Mouse (Mus musculus): ENCODE measurements around the gene Foxe3. TPM values are rescaled to one million over a fixed set of nuclear protein-coding genes. Genes with fewer than 3 reads are reported as not detected.

Foxe3 gene
- polyA plus RNA-seq, 1 experiment = 0.16 TPM

- Histone ChIP-seq H3K4me3 (ENCODE audit: control insufficient read depth, insufficient read depth, low read length) (peak overlapping the region; percentile 1; the same call in 1 of the 2 replicates), H3K36me3 (ENCODE audit: control insufficient read depth, insufficient read depth, low read length) (no peaks in the 10 kb centered on the region), H3K27ac (ENCODE audit: control insufficient read depth, insufficient read depth, low read length) (no peak overlapping the region), H3K27me3 (ENCODE audit: control insufficient read depth, insufficient read depth, low read length) (peaks cover 32% of the 10 kb centered on the region), H3K4me1 (replicated peaks; ENCODE audit: control insufficient read depth, insufficient read depth, low read length) (peaks cover 9% of the 10 kb centered on the region; the same call in 1 of the 2 replicates)
- 3% methylated on average over 125 of the region's 125 CpGs for WGBS
- no peak for TF ChIP-seq POLR2A (IDR thresholded peaks at IDR 0.05; ENCODE audit: control insufficient read depth, extremely low read depth, insufficient read depth, low read length, poor library complexity)
- no peak for TF ChIP-seq CTCF (IDR thresholded peaks at IDR 0.05; ENCODE audit: borderline replicate concordance, control insufficient read depth, extremely low read depth, insufficient read depth, low read length, poor library complexity)
- no peak for DNase-seq
Observed at GRCm38 (mm10) chr4:114924971-114925916, 569 bp downstream of the Foxe3 start.

GRCm38 (mm10) chr4:114917091-114917490, 8.7 kb downstream of the Foxe3 start:
- H3K27ac ChIP-seq (ENCODE audit: control insufficient read depth, insufficient read depth, low read length) = no peak overlapping the region
- H3K27me3 ChIP-seq (ENCODE audit: control insufficient read depth, insufficient read depth, low read length) = no peaks in the 10 kb centered on the region
- 81% methylated on average over 2 of the region's 2 CpGs for WGBS
- no peaks in the 10 kb centered on the region for H3K36me3 ChIP-seq (ENCODE audit: control insufficient read depth, insufficient read depth, low read length)
- no peaks in the 10 kb centered on the region for H3K4me1 ChIP-seq (replicated peaks; ENCODE audit: control insufficient read depth, insufficient read depth, low read length)
- H3K4me3 ChIP-seq (ENCODE audit: control insufficient read depth, insufficient read depth, low read length) = no peak overlapping the region
- peak; percentile 50 for DNase-seq
- TF ChIP-seq POLR2A (IDR thresholded peaks at IDR 0.05; ENCODE audit: control insufficient read depth, extremely low read depth, insufficient read depth, low read length, poor library complexity) (no peak), CTCF (IDR thresholded peaks at IDR 0.05; ENCODE audit: borderline replicate concordance, control insufficient read depth, extremely low read depth, insufficient read depth, low read length, poor library complexity) (no peak)

- Histone ChIP-seq H3K27me3 (ENCODE audit: control insufficient read depth, insufficient read depth, low read length) (no peaks in the 10 kb centered on the region), H3K36me3 (ENCODE audit: control insufficient read depth, insufficient read depth, low read length) (no peaks in the 10 kb centered on the region), H3K4me3 (ENCODE audit: control insufficient read depth, insufficient read depth, low read length) (no peak overlapping the region), H3K27ac (ENCODE audit: control insufficient read depth, insufficient read depth, low read length) (no peak overlapping the region), H3K4me1 (replicated peaks; ENCODE audit: control insufficient read depth, insufficient read depth, low read length) (no peaks in the 10 kb centered on the region)
- WGBS = 95% methylated on average over 4 of the region's 4 CpGs
- TF ChIP-seq POLR2A (IDR thresholded peaks at IDR 0.05; ENCODE audit: control insufficient read depth, extremely low read depth, insufficient read depth, low read length, poor library complexity) (no peak), CTCF (IDR thresholded peaks at IDR 0.05; ENCODE audit: borderline replicate concordance, control insufficient read depth, extremely low read depth, insufficient read depth, low read length, poor library complexity) (no peak)
- no peak for DNase-seq
Observed at GRCm38 (mm10) chr4:114916056-114916455, 9.8 kb downstream of the Foxe3 start.

GRCm38 (mm10) chr4:114913594-114913962, 12.2 kb downstream of the Foxe3 start:
- Histone ChIP-seq H3K27me3 (ENCODE audit: control insufficient read depth, insufficient read depth, low read length) (no peaks in the 10 kb centered on the region; the same call in 1 of the 2 replicates), H3K4me1 (replicated peaks; ENCODE audit: control insufficient read depth, insufficient read depth, low read length) (no peaks in the 10 kb centered on the region), H3K27ac (ENCODE audit: control insufficient read depth, insufficient read depth, low read length) (no peak overlapping the region), H3K4me3 (ENCODE audit: control insufficient read depth, insufficient read depth, low read length) (no peak overlapping the region), H3K36me3 (ENCODE audit: control insufficient read depth, insufficient read depth, low read length) (no peaks in the 10 kb centered on the region)
- TF ChIP-seq POLR2A (IDR thresholded peaks at IDR 0.05; ENCODE audit: control insufficient read depth, extremely low read depth, insufficient read depth, low read length, poor library complexity) (no peak), CTCF (IDR thresholded peaks at IDR 0.05; ENCODE audit: borderline replicate concordance, control insufficient read depth, extremely low read depth, insufficient read depth, low read length, poor library complexity) (no peak)
- 73% methylated on average over 13 of the region's 13 CpGs for WGBS
- DNase-seq = peak; percentile 34

- WGBS = 85% methylated on average over 35 of the region's 35 CpGs
- DNase-seq = no peak
- Histone ChIP-seq H3K4me1 (replicated peaks; ENCODE audit: control insufficient read depth, insufficient read depth, low read length) (peaks cover 3% of the 10 kb centered on the region), H3K4me3 (ENCODE audit: control insufficient read depth, insufficient read depth, low read length) (no peak overlapping the region), H3K36me3 (ENCODE audit: control insufficient read depth, insufficient read depth, low read length) (no peaks in the 10 kb centered on the region), H3K27ac (ENCODE audit: control insufficient read depth, insufficient read depth, low read length) (no peak overlapping the region), H3K27me3 (ENCODE audit: control insufficient read depth, insufficient read depth, low read length) (peaks cover 3% of the 10 kb centered on the region; the same call in 1 of the 2 replicates)
- no peak for TF ChIP-seq CTCF (IDR thresholded peaks at IDR 0.05; ENCODE audit: borderline replicate concordance, control insufficient read depth, extremely low read depth, insufficient read depth, low read length, poor library complexity)
Observed at GRCm38 (mm10) chr4:114912705-114913593, 12.9 kb downstream of the Foxe3 start.

Measured in thymus, adult 2 months (tissue).